Mouse (Mus musculus) ES-E14 (cell line): Measurements from ENCODE around the gene Zfp30. TPM values are rescaled to one million over a fixed set of nuclear protein-coding genes. Genes with fewer than 3 reads are reported as not detected.

Experiments
- DNase-seq: peaks from one replicate; pipeline ENCODE4 v3.0.0-alpha.2; 2013; ENCODE audit warnings: low read depth, low spot score
- H3K27ac ChIP-seq: 2 replicates; pipeline ENCODE4 v1.5.1; 2012; ENCODE audit warnings: low read depth, mild to moderate bottlenecking, low read length, moderate library complexity, mixed read lengths; ENCODE audit not compliant: poor library complexity, insufficient read depth, severe bottlenecking
- H3K36me3 ChIP-seq: 2 replicates; pipeline ENCODE4 v1.6.1; 2012; ENCODE audit warnings: mild to moderate bottlenecking, low read length, moderate library complexity, mixed read lengths; ENCODE audit not compliant: control insufficient read depth, poor library complexity, insufficient read depth, severe bottlenecking
- H3K4me1 ChIP-seq, 2 experiments: fragments of 150-350 bp in 1 of 2; sonication (generic) in 1 of 2; 2 replicates each; pipeline ENCODE4 v1.6.1; 2012; ENCODE audit warnings: low read length in 2 of 2, mild to moderate bottlenecking in 1 of 2, mixed read lengths in 1 of 2; ENCODE audit not compliant: control insufficient read depth in 2 of 2, insufficient read depth in 2 of 2, poor library complexity in 1 of 2
- H3K4me3 ChIP-seq, 2 experiments: fragments of 150-350 bp in 1 of 2; sonication (generic) in 1 of 2; 2 replicates each; pipeline ENCODE4 v1.5.1; 2012; ENCODE audit warnings: low read length in 2 of 2, low read depth in 1 of 2, mild to moderate bottlenecking in 1 of 2, mixed read lengths in 1 of 2; ENCODE audit not compliant: insufficient read depth in 1 of 2, poor library complexity in 1 of 2, severe bottlenecking in 1 of 2
- H3K9ac ChIP-seq: 2 replicates; pipeline ENCODE4 v1.6.1; 2012; ENCODE audit warnings: low read depth, mild to moderate bottlenecking, low read length, mixed read lengths; ENCODE audit not compliant: poor library complexity, insufficient read depth, severe bottlenecking
- H3K9me3 ChIP-seq: fragments of 150-350 bp; sonication (generic); 2 replicates; pipeline ENCODE4 v1.6.1; 2012; ENCODE audit warnings: low read depth, mild to moderate bottlenecking, low read length; ENCODE audit not compliant: control insufficient read depth, insufficient read depth
- CHD2 ChIP-seq: IDR thresholded peaks from 2 replicates; pipeline ENCODE4 v1.6.1; 2014; ENCODE audit warnings: mild to moderate bottlenecking, low read depth, low read length, inconsistent platforms
- HCFC1 ChIP-seq: IDR thresholded peaks from 2 replicates; pipeline ENCODE4 v1.6.1; 2012; ENCODE audit warnings: low read length, inconsistent platforms, borderline replicate concordance; ENCODE audit not compliant: insufficient read depth
- MAFK ChIP-seq: IDR thresholded peaks from 2 replicates; pipeline ENCODE4 v1.6.1; 2014; ENCODE audit warnings: mild to moderate bottlenecking, low read depth, low read length, inconsistent platforms; ENCODE audit not compliant: insufficient read depth
- ZC3H11A ChIP-seq: IDR thresholded peaks from 2 replicates; pipeline ENCODE4 v1.6.1; 2012; ENCODE audit warnings: low read depth, mild to moderate bottlenecking, inconsistent platforms, low read length, borderline replicate concordance
- ZNF384 ChIP-seq: IDR thresholded peaks from 2 replicates; pipeline ENCODE4 v1.6.1; 2012; ENCODE audit warnings: low read depth, low read length, inconsistent platforms
- in situ Hi-C, 2 experiments: fragments of 600-800 bp; cut with MboI; formaldehyde crosslinking; loops; one replicate each; pipeline ENCODE4 v1.15.1; 2025; ENCODE audit warnings: low sequenced_read_pairs in 2 of 2, inconsistent platforms in 1 of 2; ENCODE audit not compliant: unreplicated experiment in 2 of 2
- total RNA-seq: library from RNA; depleted of rRNA; stranded (reverse); fragments of 300-350 nt; gene quantifications from 2 replicates; pipeline ENCODE4 v1.2.3, GENCODE M21; 2012; rRNA removed

Gene Zfp30
- 1.3 and 1.6 TPM in 2 replicates for total RNA-seq

- peaks cover 0 to 2% of the 10 kb centered on the region in 2 experiments; a peak in 2 of 4 replicates for H3K4me1 ChIP-seq
- H3K9me3 ChIP-seq = no peaks in the 10 kb centered on the region
- in situ Hi-C loops = no loop called here
- H3K36me3 ChIP-seq = no peaks in the 10 kb centered on the region
- peak; percentile 90 for DNase-seq
- H3K9ac ChIP-seq = peak within 1 kb of the TSS; percentile 73
- TF ChIP-seq HCFC1 = no peak
- TF ChIP-seq CHD2 = no peak
- no peak for TF ChIP-seq MAFK
- TF ChIP-seq ZNF384 = no peak
- no peak for TF ChIP-seq ZC3H11A
- peak within 1 kb of the TSS; percentile 70 to 72 for H3K4me3 ChIP-seq
- H3K27ac ChIP-seq = no peak within 1 kb of the TSS
Measured at GRCm38 (mm10) chr7:29783871-29784551, at the start of gene Zfp30. Gene Zfp30 (plus strand): TSS chr7:29783998.

DNA sequence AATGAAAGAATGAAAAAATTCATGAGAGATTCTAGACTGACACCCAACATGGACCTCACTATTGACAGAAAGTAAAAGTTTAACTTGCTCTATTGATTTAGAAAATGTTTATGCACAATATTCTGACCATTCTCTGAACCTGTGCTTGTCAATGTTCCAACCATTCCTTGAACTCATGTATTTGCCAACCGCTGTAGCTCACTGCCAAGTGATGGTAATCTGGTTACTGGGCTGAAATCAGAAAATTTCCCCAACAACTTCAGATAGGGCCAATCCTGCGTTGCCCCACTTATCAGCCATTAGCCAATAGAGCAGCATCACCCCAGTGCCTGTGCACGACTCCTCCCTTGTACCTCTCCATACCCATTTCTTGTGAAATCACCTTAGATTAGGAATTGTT, 41.5 kb upstream of the Zfp30 start:
- H3K36me3 ChIP-seq = no peaks in the 10 kb centered on the region; the same call in 1 of the 2 replicates
- H3K9me3 ChIP-seq = no peaks in the 10 kb centered on the region
- TF ChIP-seq CHD2 = no peak
- TF ChIP-seq HCFC1 = no peak
- no peak for TF ChIP-seq MAFK
- no peak for TF ChIP-seq ZC3H11A
- TF ChIP-seq ZNF384 = no peak
- H3K27ac ChIP-seq = no peak overlapping the region
- H3K4me1 ChIP-seq = no peaks in the 10 kb centered on the region
- in situ Hi-C loops = no loop called here
- DNase-seq = no peak
- no peak overlapping the region for H3K9ac ChIP-seq
- H3K4me3 ChIP-seq = no peak overlapping the region

DNA sequence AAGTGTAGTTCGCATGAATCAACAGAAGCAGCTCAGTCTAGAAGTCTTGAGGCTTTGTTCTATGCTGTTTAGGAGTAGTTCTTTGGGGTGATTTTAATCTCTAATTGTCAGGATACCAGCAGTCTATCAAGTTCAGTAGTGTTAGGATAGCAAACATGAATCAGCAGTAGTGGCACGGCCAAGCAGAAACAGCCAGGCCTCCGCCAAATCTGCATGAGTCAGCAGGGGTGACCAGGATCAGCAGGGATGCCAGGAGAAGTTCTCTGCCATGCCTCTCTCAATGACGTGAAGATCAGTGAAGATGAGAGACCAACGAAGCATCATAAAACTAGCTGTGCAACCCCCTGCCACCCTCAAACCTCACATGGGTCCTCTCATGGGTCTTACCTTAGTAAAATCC, 23.3 kb upstream of the Zfp30 start:
- TF ChIP-seq ZC3H11A (no peak), ZNF384 (no peak), CHD2 (no peak), HCFC1 (no peak), MAFK (no peak)
- Histone ChIP-seq H3K4me1 (no peaks in the 10 kb centered on the region), H3K27ac (no peak overlapping the region), H3K4me3 (no peak overlapping the region), H3K9me3 (no peaks in the 10 kb centered on the region; the same call in 1 of the 2 replicates), H3K36me3 (no peaks in the 10 kb centered on the region), H3K9ac (no peak overlapping the region)
- in situ Hi-C loops = no loop called here
- no peak for DNase-seq

- no peak for DNase-seq
- in situ Hi-C loops = no loop called here
- Histone ChIP-seq H3K9ac (no peak overlapping the region), H3K4me1 (peaks cover 1 to 9% of the 10 kb centered on the region in 2 experiments; a peak in 2 of 4 replicates), H3K27ac (no peak overlapping the region), H3K4me3 (no peak overlapping the region), H3K36me3 (no peaks in the 10 kb centered on the region), H3K9me3 (no peaks in the 10 kb centered on the region)
- TF ChIP-seq ZC3H11A (no peak), HCFC1 (peak; percentile 40; the same call in 1 of the 2 replicates), ZNF384 (no peak), MAFK (no peak)
Measured at GRCm38 (mm10) chr7:29764702-29765101, 19.1 kb upstream of the Zfp30 start.
